Mouse (Mus musculus) lung, embryonic 14.5 days (tissue): ENCODE measurements around the gene Adam1a. TPM values are rescaled to one million over a fixed set of nuclear protein-coding genes. Genes with fewer than 3 reads are reported as not detected.

Experiments
- ATAC-seq: fragments of 200-750 bp; cut with Nextera tagmentation; 2 replicates; pipeline ENCODE4 v1.8.0; 2017; ENCODE audit warnings: mild to moderate bottlenecking, moderate TSS enrichment, moderate library complexity; ENCODE audit not compliant: insufficient read depth
- DNase-seq: peaks from one replicate; pipeline ENCODE4 v3.0.0-alpha.2; 2015
- H3K27ac ChIP-seq: fragments of 300-500 bp; sonication (generic); 2 replicates; pipeline ENCODE4 v1.5.1; 2014; ENCODE audit warnings: low read depth, mild to moderate bottlenecking, moderate library complexity
- H3K27me3 ChIP-seq: fragments of 300-500 bp; sonication (generic); 2 replicates; pipeline ENCODE4 v1.6.1; 2014; ENCODE audit warnings: low read length, control low read depth; ENCODE audit not compliant: insufficient read depth
- H3K36me3 ChIP-seq: fragments of 300-500 bp; sonication (generic); 2 replicates; pipeline ENCODE4 v1.6.1; 2014; ENCODE audit warnings: control low read depth; ENCODE audit not compliant: insufficient read depth
- H3K4me1 ChIP-seq: fragments of 300-500 bp; sonication (generic); 2 replicates; pipeline ENCODE4 v1.6.1; 2014; ENCODE audit warnings: antibody characterized with exemption, control low read depth; ENCODE audit not compliant: insufficient read depth
- H3K4me2 ChIP-seq: fragments of 300-500 bp; sonication (generic); 2 replicates; pipeline ENCODE4 v1.6.1; 2014; ENCODE audit warnings: mild to moderate bottlenecking
- H3K4me3 ChIP-seq: fragments of 300-500 bp; sonication (generic); 2 replicates; pipeline ENCODE4 v1.5.1; 2014; ENCODE audit warnings: low read depth, low read length
- H3K9ac ChIP-seq: fragments of 300-500 bp; sonication (generic); 2 replicates; pipeline ENCODE4 v1.6.1; 2014
- H3K9me3 ChIP-seq: fragments of 300-500 bp; sonication (generic); 2 replicates; pipeline ENCODE4 v1.6.1; 2016; ENCODE audit warnings: low read depth, low read length, control low read depth
- CTCF ChIP-seq: IDR thresholded peaks from 2 replicates; pipeline ENCODE4 v1.5.1; 2016; ENCODE audit warnings: antibody characterized with exemption, low read depth
- WGBS: fragments of 180-500 bp; shearing (Covaris S2); extraction: QIAGEN DNeasy Blood & Tissue Kit; methylation state at CpG from one replicate; pipeline ENCODE4 v1.1.7; 2014; 5-methylcytosine and 5-hydroxymethylcytosine counted together
- polyA plus RNA-seq: library from polyadenylated mRNA; unstranded; fragments of >200 nt; fragmentation: Nextera tagmentation; extraction: Ambion mirVana; gene quantifications from 2 replicates; pipeline ENCODE4 v1.2.1, GENCODE M21; 2014

Gene Adam1a
- polyA plus RNA-seq, 1 experiment from 2014 or later: 1.7 TPM

DNA sequence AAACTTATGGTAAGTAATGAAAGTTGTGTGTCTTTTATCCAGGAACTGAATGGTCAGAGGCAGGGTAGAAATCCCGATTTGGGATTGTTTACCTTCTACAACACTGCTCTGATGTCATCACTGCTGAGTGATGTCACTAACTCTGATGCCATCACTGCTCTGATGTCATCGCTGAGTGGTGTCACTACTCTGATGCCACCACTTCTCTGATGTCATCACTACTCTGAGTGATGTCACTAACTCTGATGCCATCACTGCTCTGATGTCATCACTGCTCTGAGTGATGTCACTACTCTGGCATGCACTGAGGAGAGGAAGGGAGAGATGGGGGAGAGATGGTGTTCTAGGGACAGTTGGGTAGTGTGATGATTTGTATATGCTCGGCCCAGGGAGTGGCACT lies 17.2 kb upstream of the Adam1a start:
- no peak overlapping the region for H3K4me3 ChIP-seq
- ATAC-seq (no peak), DNase-seq (peak; percentile 10)
- 82% methylated on average over 3 of the region's 3 CpGs for WGBS
- no peak for TF ChIP-seq CTCF
- no peaks in the 10 kb centered on the region for H3K36me3 ChIP-seq
- H3K27me3 ChIP-seq: no peaks in the 10 kb centered on the region
- H3K4me1 ChIP-seq: no peaks in the 10 kb centered on the region
- no peak overlapping the region for H3K9ac ChIP-seq
- no peak overlapping the region for H3K27ac ChIP-seq
- H3K9me3 ChIP-seq: no peaks in the 10 kb centered on the region
- H3K4me2 ChIP-seq: no peak overlapping the region

DNA sequence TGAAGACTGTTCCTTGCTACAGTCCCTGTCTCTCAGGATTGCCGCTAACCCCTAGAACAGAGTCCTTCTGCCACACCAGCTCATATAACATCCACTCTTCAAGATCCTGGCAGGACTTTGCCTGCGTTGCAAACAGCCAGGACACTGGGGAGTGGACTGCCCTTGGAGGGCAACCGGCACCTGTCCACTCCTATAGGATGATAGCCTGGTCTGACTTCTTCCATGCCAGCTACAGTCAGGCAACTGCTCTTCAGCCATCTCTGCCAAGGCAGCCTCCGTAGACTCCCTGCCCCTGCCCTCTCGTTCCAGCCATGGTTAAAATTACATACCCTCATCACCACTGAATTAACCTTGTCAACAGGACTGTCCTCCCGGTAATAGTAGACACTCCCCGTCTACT lies 3.9 kb upstream of the Adam1a start:
- ATAC-seq (no peak), DNase-seq (no peak)
- no peak overlapping the region for H3K9ac ChIP-seq
- TF ChIP-seq CTCF: no peak
- no peak overlapping the region for H3K27ac ChIP-seq
- H3K4me3 ChIP-seq: no peak overlapping the region
- peaks cover 8% of the 10 kb centered on the region; the same call in 1 of the 2 replicates for H3K4me1 ChIP-seq
- no peak overlapping the region for H3K4me2 ChIP-seq
- no peaks in the 10 kb centered on the region for H3K36me3 ChIP-seq
- no peaks in the 10 kb centered on the region for H3K27me3 ChIP-seq
- no peaks in the 10 kb centered on the region for H3K9me3 ChIP-seq
- WGBS: 77% methylated on average over 7 of the region's 7 CpGs

DNA sequence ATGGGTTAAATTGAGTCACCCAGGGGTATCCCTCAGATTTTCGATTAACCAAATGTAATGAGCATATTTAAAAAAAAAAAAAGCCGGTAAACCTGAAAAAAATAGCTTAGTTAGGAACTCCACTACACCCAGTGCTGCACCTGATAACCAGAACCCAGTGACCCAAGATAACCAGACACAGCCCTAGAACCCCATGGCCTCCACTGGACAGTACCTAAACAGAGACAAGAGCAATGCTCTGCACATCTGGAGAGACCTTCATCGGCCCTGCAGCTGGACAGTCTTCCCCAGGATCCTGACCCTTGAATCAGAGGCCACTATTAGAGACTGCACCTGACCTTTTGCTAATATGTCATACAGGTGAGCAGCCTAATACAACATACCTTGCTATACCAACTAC lies 1.8 kb upstream of the Adam1a start:
- Histone ChIP-seq H3K27ac (no peak overlapping the region), H3K9me3 (no peaks in the 10 kb centered on the region), H3K27me3 (no peaks in the 10 kb centered on the region), H3K36me3 (no peaks in the 10 kb centered on the region), H3K9ac (no peak overlapping the region), H3K4me2 (0 out of 2 replicates have a peak overlapping the region, but pooled peaks have one; percentile 82), H3K4me3 (no peak overlapping the region), H3K4me1 (peaks cover 8% of the 10 kb centered on the region; the same call in 1 of the 2 replicates)
- 88% methylated on average over 3 of the region's 3 CpGs for WGBS
- ATAC-seq (no peak), DNase-seq (no peak)
- TF ChIP-seq CTCF: no peak

DNA sequence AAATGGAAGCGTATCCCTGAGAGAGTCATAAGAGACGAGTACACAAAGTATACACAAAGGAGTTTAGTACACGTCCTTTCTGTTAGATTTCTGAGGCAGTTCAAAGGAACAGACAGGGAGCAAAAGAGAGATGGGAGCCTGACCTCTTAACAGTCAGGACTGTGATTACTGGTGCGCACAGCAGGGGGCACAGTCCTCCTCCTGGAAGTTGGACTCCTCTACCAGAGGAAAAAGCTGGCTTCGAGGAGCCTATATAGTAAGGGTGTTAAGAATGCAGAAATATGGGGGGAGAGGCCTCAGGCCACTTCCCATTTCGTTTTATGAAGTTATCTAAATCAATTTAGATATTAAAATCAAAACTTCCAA lies 1.2 kb upstream of the Adam1a start:
- Histone ChIP-seq H3K36me3 (no peaks in the 10 kb centered on the region), H3K4me2 (peak overlapping the region; percentile 82), H3K4me3 (peak overlapping the region; percentile 99), H3K27me3 (no peaks in the 10 kb centered on the region), H3K27ac (peak overlapping the region; percentile 92), H3K9ac (peak overlapping the region; percentile 97), H3K4me1 (peaks cover 8% of the 10 kb centered on the region; the same call in 1 of the 2 replicates), H3K9me3 (no peaks in the 10 kb centered on the region)
- TF ChIP-seq CTCF: peak; percentile 69
- DNase-seq (peak; percentile 79), ATAC-seq (peak; percentile 54; the same call in 1 of the 2 replicates)
- 21% methylated on average over 6 of the region's 6 CpGs for WGBS

DNA sequence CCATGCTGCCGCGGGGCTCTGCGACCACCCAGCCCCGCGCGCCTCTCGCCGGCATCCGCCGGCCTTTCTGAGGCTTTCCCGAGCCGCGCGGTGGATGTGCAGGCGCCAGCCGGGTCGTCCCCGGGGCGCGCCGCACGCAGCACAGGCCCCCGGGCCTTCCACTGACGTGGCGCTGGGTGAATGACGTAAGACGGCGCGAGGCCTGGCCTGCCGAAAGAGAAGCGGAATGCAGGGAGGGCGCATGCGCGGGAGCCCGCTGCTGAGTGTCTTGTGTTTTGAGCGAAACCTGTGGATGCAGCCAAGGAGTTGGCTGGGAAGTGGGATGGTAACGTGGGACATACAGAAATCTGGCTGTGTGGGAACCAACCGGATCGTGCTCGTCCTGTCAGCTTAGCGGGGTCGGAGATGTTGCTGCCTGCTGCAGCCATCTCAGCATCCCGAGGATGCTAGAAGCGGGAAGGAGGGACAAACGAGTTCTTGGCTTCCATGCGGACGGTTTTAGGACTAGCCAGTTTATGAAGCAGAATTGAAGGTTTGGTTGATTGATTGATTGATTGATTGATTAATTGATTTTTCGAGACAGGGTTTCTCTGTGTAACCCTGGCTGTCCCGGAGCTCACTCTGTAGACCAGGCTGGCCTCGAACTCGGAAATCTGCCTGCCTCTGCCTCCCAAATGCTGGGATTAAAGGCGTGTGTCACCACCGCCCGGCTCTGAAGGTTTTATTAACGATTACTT lies 679 bp upstream of the Adam1a start, which contains the start of gene Mapkapk5:
TSS of gene Mapkapk5 (minus strand) at position 113 of the 737 bp plus-strand sequence.
- ATAC-seq: peak; percentile 95
- Histone ChIP-seq H3K4me1 (peaks cover 8% of the 10 kb centered on the region; the same call in 1 of the 2 replicates), H3K4me3 (peak within 1 kb of the TSS; percentile 99), H3K4me2 (peak within 1 kb of the TSS; percentile 82), H3K9ac (peak within 1 kb of the TSS; percentile 97), H3K27me3 (no peaks in the 10 kb centered on the region), H3K36me3 (no peaks in the 10 kb centered on the region), H3K27ac (peak within 1 kb of the TSS; percentile 92), H3K9me3 (no peaks in the 10 kb centered on the region)
- no peak for TF ChIP-seq CTCF
- DNase-seq: peak; percentile 99
- WGBS: 2% methylated on average over 55 of the region's 55 CpGs

DNA sequence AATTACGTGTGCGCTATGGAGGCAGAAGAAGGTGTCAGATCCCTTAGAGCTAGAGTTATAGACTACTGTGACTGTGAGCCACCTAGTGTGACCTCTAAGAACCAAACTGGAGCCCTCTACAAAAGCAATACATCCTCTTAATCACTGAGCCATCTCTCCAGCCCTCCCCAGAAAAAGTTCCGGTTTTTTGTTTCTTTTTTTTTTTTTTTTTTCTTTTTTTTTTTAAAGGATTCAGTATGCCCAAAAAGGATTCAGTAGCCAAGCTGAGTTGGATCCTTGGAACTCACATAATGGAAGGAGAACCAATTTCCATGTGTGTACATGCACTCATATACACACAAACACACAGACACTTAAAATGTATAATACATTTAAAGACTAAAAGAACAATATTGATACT lies 1.9 kb downstream of the Adam1a start:
- Histone ChIP-seq H3K27ac (no peak overlapping the region), H3K4me3 (no peak overlapping the region), H3K4me1 (peaks cover 8% of the 10 kb centered on the region; the same call in 1 of the 2 replicates), H3K9ac (no peak overlapping the region), H3K4me2 (peak overlapping the region; percentile 16; the same call in 1 of the 2 replicates), H3K27me3 (no peaks in the 10 kb centered on the region), H3K36me3 (peaks cover 5% of the 10 kb centered on the region; the same call in 1 of the 2 replicates), H3K9me3 (no peaks in the 10 kb centered on the region)
- DNase-seq: no peak
- no peak for ATAC-seq
- WGBS: 79% methylated on average over 3 of the region's 3 CpGs
- TF ChIP-seq CTCF: no peak

DNA sequence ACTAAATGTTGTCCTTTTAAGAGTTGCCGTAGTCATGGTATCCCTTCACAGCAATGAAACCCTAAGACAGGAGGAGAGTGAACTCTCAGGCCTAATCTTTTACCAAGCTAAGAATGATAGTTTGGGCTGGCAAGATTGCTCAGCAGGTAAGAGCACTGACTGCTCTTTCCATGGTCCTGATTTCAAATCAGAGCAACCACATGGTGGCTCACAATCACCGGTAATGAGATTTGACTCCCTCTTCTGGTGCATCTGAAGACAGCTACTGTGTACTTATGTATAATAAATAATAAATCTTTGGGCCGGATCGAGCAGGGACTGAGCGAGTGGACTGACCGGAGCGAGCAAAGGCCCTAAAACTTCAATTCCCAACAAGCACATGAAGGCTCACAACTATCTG lies 4.0 kb downstream of the Adam1a start:
- Histone ChIP-seq H3K4me2 (no peak overlapping the region), H3K4me3 (no peak overlapping the region), H3K9me3 (no peaks in the 10 kb centered on the region), H3K9ac (no peak overlapping the region), H3K4me1 (peaks cover 4% of the 10 kb centered on the region; the same call in 1 of the 2 replicates), H3K27ac (no peak overlapping the region), H3K36me3 (peaks cover 24% of the 10 kb centered on the region), H3K27me3 (no peaks in the 10 kb centered on the region)
- 0 out of 2 replicates have a peak, but pooled peaks have one; percentile 11 for TF ChIP-seq CTCF
- 80% methylated on average over 7 of the region's 7 CpGs for WGBS
- ATAC-seq: no peak
- DNase-seq: no peak
